Mouse (Mus musculus) embryonic facial prominence, embryonic 10.5 days (tissue): ENCODE data around the gene Zdhhc14. TPM values are rescaled to one million over a fixed set of nuclear protein-coding genes. Genes with fewer than 3 reads are reported as not detected.

Source experiments
- DNase-seq: peaks from one replicate; pipeline ENCODE4 v3.0.0-alpha.2; 2017; ENCODE audit warnings: low spot score
- H3K27ac ChIP-seq: fragments of 300-500 bp; sonication (generic); replicated peaks from 2 replicates; pipeline ENCODE4 v1.5.1; 2016; ENCODE audit warnings: mild to moderate bottlenecking
- H3K27me3 ChIP-seq: fragments of 300-500 bp; sonication (generic); replicated peaks from 2 replicates; pipeline ENCODE4 v1.6.1; 2016; ENCODE audit warnings: low read depth, mild to moderate bottlenecking; ENCODE audit not compliant: poor library complexity, severe bottlenecking
- H3K36me3 ChIP-seq: fragments of 300-500 bp; sonication (generic); replicated peaks from 2 replicates; pipeline ENCODE4 v1.6.1; 2016; ENCODE audit warnings: mild to moderate bottlenecking, moderate library complexity
- H3K4me1 ChIP-seq: fragments of 300-500 bp; sonication (generic); 2 replicates; pipeline ENCODE4 v1.6.1; 2016
- H3K4me3 ChIP-seq: fragments of 300-500 bp; sonication (generic); 2 replicates; pipeline ENCODE4 v1.5.1; 2016; ENCODE audit warnings: mild to moderate bottlenecking, moderate library complexity
- H3K9me3 ChIP-seq: fragments of 300-500 bp; sonication (generic); 2 replicates; pipeline ENCODE4 v1.6.1; 2016; ENCODE audit warnings: mild to moderate bottlenecking
- WGBS: fragments of 180-500 bp; shearing (Covaris S2); methylation state at CpG from one replicate; pipeline ENCODE4 v1.1.7; 2016; 5-methylcytosine and 5-hydroxymethylcytosine counted together
- polyA plus RNA-seq: library from polyadenylated mRNA; unstranded; fragments of >200 nt; fragmentation: Nextera tagmentation; extraction: Ambion mirVana; gene quantifications from 2 replicates; pipeline ENCODE4 v1.2.1, GENCODE M21; 2016

Gene Zdhhc14
- polyA plus RNA-seq, 1 experiment from 2014 or later: 1.2 TPM

DNA sequence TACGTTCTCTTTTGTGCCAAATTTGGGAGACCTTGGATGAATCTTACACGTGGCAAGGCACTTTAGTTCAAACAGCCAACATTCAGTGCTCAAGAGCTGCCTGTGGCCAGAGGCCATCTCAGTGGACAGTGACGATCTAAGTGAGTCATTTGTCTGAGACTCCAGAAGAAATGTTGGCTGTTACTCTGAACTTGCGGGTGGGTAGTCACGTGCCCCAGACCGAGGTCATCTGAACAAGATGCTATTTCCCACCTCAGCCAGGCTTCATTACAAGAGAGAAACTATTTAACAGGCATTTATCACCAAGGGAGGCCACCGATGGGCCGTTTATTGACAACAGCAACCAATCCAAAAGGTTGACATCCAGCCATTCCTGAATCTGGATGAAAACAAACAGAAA lies 174.3 kb downstream of the Zdhhc14 start:
- H3K4me3 ChIP-seq: no peak overlapping the region
- no peaks in the 10 kb centered on the region for H3K27me3 ChIP-seq
- 83% methylated on average over 8 of the region's 8 CpGs for WGBS
- H3K36me3 ChIP-seq: no peaks in the 10 kb centered on the region
- H3K4me1 ChIP-seq: peaks cover 4% of the 10 kb centered on the region; the same call in 1 of the 2 replicates
- no peaks in the 10 kb centered on the region for H3K9me3 ChIP-seq
- H3K27ac ChIP-seq: no peak overlapping the region
- DNase-seq: no peak

DNA sequence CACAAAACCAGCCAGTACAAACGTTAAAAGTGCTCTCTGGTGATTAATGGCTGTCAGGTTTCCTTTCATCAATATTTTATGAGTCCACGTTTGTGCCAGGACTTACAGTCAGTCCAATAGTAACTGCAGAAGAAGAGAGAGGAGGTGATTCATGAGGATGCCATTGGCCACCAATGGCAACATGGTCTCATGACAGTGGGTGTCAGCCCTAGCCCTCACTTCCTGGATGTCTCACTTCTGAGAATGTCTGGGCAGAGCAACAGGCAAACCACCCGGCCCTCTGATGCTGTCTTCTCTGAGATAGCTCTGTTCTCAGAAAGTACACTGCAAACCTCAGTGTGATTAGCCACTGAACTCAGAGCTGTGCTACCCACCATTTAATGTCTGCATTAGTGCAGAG lies 176.1 kb downstream of the Zdhhc14 start:
- H3K27ac ChIP-seq: no peak overlapping the region
- H3K27me3 ChIP-seq: no peaks in the 10 kb centered on the region
- no peak for DNase-seq
- peaks cover 4% of the 10 kb centered on the region; the same call in 1 of the 2 replicates for H3K4me1 ChIP-seq
- 70% methylated on average over 3 of the region's 3 CpGs for WGBS
- no peak overlapping the region for H3K4me3 ChIP-seq
- H3K36me3 ChIP-seq: no peaks in the 10 kb centered on the region
- H3K9me3 ChIP-seq: no peaks in the 10 kb centered on the region

DNA sequence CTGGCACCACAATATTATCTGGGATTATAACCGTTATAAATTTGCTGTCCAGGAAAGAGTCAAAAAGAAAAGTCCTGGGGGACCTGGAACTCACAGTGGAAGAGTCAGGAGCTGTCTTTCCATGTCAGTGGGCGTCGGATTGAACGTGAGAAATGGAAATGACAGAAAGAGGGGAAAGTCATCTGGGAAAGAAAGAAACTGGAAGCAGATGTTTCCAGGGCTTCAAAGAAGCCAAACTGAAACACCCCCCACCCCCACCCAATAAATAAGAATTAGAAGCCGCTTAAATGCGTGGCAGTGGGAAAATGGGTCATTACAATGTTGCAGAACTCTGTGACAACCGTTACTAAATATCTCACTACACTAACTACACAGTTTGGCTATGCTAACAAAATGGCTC lies 176.6 kb downstream of the Zdhhc14 start:
- no peaks in the 10 kb centered on the region for H3K9me3 ChIP-seq
- peaks cover 4% of the 10 kb centered on the region; the same call in 1 of the 2 replicates for H3K4me1 ChIP-seq
- DNase-seq: no peak
- no peaks in the 10 kb centered on the region for H3K27me3 ChIP-seq
- 59% methylated on average over 7 of the region's 7 CpGs for WGBS
- H3K36me3 ChIP-seq: no peaks in the 10 kb centered on the region
- no peak overlapping the region for H3K27ac ChIP-seq
- no peak overlapping the region for H3K4me3 ChIP-seq

DNA sequence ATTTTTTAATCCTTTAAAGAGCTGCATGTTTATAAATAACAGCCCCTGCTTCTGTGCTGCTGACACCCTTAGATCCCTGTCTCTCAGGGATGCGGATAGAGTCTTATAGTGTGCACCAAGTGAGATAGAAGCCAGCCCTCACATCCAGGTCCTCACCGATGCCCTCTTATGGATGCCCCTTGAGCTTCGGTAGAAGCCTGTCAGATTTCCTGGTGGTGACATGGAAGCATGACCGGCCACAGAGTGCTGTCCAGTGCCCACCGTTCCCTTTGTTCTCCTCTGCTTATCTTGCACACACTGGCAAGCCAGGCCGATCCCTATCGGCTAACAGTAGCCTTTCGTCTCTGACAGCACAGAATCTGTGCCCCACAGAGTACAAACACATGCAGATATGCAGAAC lies 183.6 kb downstream of the Zdhhc14 start:
- Histone ChIP-seq H3K36me3 (no peaks in the 10 kb centered on the region), H3K4me3 (no peak overlapping the region), H3K4me1 (peaks cover 9% of the 10 kb centered on the region; the same call in 1 of the 2 replicates), H3K9me3 (no peaks in the 10 kb centered on the region), H3K27me3 (no peaks in the 10 kb centered on the region), H3K27ac (no peak overlapping the region)
- no peak for DNase-seq
- 76% methylated on average over 8 of the region's 8 CpGs for WGBS

DNA sequence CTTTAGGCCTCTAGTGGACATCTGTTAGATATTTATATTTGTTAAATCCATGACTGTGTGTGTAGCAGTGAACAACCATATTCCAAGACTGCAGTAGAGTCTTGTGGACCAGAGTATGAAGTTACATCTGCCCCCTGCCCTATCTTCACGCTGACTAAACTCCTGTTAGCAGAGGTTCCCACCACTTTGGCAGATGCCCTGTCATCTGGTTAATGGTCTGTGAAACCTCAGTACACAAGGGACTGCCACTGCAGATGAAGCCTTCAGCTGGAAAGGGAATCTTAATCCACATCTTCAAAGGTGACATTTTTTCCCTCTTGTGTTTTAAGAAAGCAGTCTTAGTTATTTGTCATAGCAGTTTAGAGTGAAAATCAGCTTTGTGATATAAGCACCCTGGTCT lies 187.0 kb downstream of the Zdhhc14 start:
- WGBS: 33% methylated on average over 1 of the region's 1 CpGs
- no peak for DNase-seq
- H3K36me3 ChIP-seq: no peaks in the 10 kb centered on the region
- no peak overlapping the region for H3K27ac ChIP-seq
- H3K4me3 ChIP-seq: no peak overlapping the region
- no peaks in the 10 kb centered on the region for H3K9me3 ChIP-seq
- H3K27me3 ChIP-seq: no peaks in the 10 kb centered on the region
- peaks cover 9% of the 10 kb centered on the region; the same call in 1 of the 2 replicates for H3K4me1 ChIP-seq

DNA sequence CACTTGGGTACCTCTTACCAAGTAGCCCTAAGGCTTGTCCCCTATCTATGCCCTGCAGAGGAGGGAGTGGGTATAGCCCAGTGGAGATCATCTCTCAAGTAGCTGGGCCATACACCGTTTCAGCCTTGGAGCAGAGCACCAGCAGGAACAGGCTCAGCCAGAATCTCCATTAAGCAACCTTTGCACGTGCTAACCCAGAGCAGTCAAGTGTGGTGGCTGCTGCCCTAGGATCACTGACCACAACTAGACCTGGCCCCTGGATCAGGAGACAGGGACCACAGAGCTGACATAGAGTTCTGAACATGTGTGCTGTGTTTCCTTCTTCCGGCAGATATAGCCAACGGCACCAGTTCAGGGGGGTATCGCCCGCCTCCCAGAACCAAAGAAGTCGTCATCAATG lies 193.0 kb downstream of the Zdhhc14 start:
- WGBS: 93% methylated on average over 7 of the region's 7 CpGs
- Histone ChIP-seq H3K27ac (no peak overlapping the region), H3K4me3 (no peak overlapping the region), H3K9me3 (no peaks in the 10 kb centered on the region), H3K36me3 (no peaks in the 10 kb centered on the region), H3K27me3 (no peaks in the 10 kb centered on the region), H3K4me1 (no peaks in the 10 kb centered on the region)
- no peak for DNase-seq

DNA sequence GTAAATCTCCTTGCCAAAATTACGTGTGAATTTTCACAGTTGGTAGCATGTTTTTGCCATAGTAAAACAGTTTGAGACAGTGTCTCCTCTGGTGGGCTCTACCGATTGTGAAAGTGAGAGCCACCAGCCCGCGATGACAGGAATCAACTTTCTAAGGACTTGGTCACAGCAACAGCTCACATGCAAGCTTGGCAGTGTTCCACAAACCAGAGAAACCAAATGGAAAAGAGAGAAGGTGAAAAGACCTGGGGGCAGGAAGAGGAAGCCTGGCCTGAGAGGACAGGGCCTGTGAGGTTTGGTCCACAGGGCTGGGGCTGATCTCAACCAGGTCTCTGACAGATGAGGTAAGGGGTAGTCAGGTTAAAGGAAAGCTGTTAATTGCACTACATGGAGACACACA lies 195.5 kb downstream of the Zdhhc14 start:
- no peaks in the 10 kb centered on the region for H3K36me3 ChIP-seq
- H3K4me1 ChIP-seq: no peaks in the 10 kb centered on the region
- no peak for DNase-seq
- 91% methylated on average over 4 of the region's 4 CpGs for WGBS
- H3K9me3 ChIP-seq: no peaks in the 10 kb centered on the region
- H3K4me3 ChIP-seq: no peak overlapping the region
- H3K27me3 ChIP-seq: no peaks in the 10 kb centered on the region
- no peak overlapping the region for H3K27ac ChIP-seq

DNA sequence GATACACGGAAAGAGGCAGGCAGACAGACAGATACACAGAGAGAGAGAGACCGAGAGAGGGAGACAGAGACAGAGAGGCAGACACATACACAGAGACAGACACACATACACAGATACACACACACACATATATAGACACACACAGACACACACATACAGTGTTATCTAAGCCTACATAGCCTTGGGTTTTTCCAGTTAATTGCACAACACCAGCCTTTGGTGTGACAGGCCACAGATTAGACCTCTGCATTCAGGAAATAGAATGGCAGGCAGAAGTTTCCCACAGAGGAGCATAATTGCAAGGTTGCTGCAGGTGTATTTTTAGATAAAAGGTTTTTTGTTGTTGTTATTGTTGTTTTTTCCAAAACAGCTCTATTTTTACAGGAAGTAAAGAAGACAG lies 195.9 kb downstream of the Zdhhc14 start:
- Histone ChIP-seq H3K9me3 (no peaks in the 10 kb centered on the region), H3K27me3 (no peaks in the 10 kb centered on the region), H3K27ac (no peak overlapping the region), H3K4me3 (no peak overlapping the region), H3K4me1 (no peaks in the 10 kb centered on the region), H3K36me3 (no peaks in the 10 kb centered on the region)
- 87% methylated on average over 2 of the region's 2 CpGs for WGBS
- DNase-seq: no peak

DNA sequence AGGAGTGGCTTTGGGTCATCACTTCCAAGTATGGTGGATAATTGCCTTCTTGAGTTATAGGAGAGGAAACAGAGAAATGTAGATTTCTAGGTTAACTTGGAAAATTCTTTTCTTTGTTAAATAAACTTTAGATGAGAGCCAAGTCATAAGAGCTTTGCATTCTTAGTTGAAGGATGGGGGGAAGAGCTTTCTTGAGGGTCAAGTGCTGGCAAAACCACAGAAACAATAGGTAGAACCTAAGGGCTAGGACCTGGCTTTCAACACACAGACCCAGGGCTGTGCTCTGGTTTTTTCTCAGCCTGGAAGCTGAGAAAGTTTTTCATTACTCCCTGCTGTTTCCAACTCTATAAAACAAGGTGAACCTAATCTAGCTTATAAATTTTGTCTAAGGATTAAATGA lies 196.3 kb downstream of the Zdhhc14 start:
- Histone ChIP-seq H3K27me3 (no peaks in the 10 kb centered on the region), H3K27ac (no peak overlapping the region), H3K4me3 (no peak overlapping the region), H3K9me3 (no peaks in the 10 kb centered on the region), H3K36me3 (no peaks in the 10 kb centered on the region), H3K4me1 (no peaks in the 10 kb centered on the region)
- no peak for DNase-seq

DNA sequence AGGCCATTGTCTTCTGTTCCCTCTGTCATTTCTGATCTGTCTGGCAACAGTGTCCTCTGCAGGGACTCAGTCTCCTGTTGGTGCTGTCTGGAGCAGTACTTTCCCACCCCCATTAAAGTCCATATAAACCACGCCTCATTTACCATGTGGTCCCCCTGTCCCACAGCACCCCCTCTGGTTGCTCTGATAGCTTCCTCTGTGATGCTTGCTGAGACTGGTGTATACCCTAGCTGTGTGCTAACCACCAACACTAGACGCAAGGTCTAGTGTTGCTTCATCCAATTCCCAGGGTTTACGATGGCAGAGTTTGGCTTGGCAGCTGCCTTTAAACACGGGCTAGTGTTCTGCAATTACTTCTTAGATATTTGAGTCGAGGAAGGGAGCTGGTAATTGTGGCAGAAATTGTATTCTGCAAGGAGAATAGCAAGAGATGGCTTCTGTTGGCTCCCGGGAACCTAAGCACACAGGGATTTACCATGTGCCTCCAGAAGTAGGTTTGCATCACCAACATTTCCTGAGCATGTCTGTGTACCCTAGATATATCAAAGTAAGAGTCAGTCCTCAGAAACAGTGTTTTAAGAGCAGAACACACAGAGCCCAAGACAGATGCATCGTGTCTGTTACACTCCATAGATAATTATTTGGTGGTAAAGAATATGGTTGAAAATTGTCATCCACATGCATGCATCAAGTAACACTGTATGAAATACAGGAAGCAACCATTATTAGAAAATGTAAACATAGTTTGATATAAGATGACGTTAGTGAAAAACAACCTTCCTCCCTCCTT lies 198.6 kb downstream of the Zdhhc14 start:
- no peak overlapping the region for H3K27ac ChIP-seq
- H3K9me3 ChIP-seq: no peaks in the 10 kb centered on the region
- H3K36me3 ChIP-seq: no peaks in the 10 kb centered on the region
- H3K4me1 ChIP-seq: no peaks in the 10 kb centered on the region
- no peak overlapping the region for H3K4me3 ChIP-seq
- no peaks in the 10 kb centered on the region for H3K27me3 ChIP-seq
- no peak for DNase-seq
- 86% methylated on average over 8 of the region's 8 CpGs for WGBS

DNA sequence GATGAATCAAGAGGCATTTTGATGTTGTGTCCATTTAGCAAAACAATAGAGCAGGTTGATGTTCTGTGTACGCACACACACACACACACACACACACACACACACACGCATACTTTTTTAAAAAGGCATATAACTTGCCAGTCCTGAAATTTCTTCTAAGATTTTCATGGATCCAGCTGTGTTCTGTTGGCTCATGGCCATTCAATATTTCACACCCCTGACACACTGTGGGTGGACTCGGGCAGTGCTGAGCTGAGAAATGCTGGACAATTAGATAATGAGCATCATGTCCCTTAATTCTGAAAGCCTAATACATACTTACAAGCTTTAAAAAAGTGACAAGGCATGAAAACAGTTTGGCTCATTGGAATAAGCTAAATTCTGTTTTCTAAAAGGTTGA lies 200.3 kb downstream of the Zdhhc14 start:
- no peak for DNase-seq
- no peak overlapping the region for H3K4me3 ChIP-seq
- no peaks in the 10 kb centered on the region for H3K36me3 ChIP-seq
- no peak overlapping the region for H3K27ac ChIP-seq
- no peaks in the 10 kb centered on the region for H3K9me3 ChIP-seq
- no peaks in the 10 kb centered on the region for H3K4me1 ChIP-seq
- H3K27me3 ChIP-seq: no peaks in the 10 kb centered on the region
- WGBS: 89% methylated on average over 3 of the region's 3 CpGs

DNA sequence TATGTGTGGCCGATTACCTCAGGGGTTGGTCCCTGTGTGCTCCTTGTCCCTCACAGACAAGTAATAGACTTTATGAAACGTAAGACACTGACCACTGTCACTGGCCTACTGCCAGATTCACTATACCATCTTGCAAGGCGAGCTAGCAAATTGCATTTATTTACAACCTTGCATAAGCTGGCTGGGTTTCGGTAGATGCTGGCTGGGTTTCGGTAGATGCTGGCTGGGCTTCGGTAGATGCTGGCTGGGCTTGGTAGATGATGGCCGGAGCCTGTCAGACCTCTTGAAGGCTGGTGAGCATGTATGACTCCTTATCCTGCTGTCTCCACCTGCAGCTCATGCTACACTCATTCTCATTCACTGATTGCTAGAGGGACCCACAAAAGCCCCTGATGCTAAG lies 200.9 kb downstream of the Zdhhc14 start:
- Histone ChIP-seq H3K9me3 (no peaks in the 10 kb centered on the region), H3K4me3 (no peak overlapping the region), H3K27me3 (no peaks in the 10 kb centered on the region), H3K4me1 (no peaks in the 10 kb centered on the region), H3K36me3 (no peaks in the 10 kb centered on the region), H3K27ac (no peak overlapping the region)
- 83% methylated on average over 7 of the region's 7 CpGs for WGBS
- no peak for DNase-seq

DNA sequence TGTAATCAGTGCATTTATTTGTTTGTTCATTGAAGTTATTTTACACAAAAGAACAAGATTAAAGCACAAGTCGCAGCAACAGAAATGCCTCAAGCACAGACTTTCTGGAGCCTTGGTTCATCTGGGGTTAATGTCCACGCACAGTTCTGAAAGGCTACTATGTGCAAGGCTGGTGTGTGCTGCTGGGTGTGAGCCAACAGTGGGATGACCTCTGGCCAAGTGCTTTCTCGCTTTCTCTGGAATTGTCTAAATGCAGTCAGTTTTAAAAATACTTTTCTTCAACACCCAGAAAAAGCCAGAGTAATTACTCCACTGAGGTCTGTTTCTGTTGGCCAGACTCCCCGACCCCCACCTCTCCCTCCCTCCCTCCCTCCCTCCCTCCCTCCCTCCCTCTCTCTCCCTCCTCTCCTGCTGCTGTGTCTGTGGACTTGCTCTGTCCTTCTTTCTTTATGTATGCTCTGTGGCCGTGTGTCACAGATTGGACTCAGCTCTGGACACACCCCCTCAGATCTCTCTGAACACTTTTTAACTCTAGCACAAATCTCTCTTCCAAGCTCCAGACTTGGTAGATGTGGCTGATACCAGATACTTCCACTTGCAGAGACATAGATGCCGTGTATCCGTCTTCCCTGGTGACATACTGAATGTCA lies 206.2 kb downstream of the Zdhhc14 start:
- 60% methylated on average over 7 of the region's 7 CpGs for WGBS

More for the DNA sequence above, 206.2 kb downstream of the Zdhhc14 start:
- no peak overlapping the region for H3K27ac ChIP-seq
- H3K4me1 ChIP-seq: 0 out of 2 replicates have a peak, but pooled peaks cover 10% of the 10 kb centered on the region
- no peaks in the 10 kb centered on the region for H3K9me3 ChIP-seq
- no peak for DNase-seq
- H3K36me3 ChIP-seq: no peaks in the 10 kb centered on the region
- H3K27me3 ChIP-seq: no peaks in the 10 kb centered on the region
- no peak overlapping the region for H3K4me3 ChIP-seq
